Mouse (Mus musculus) neural tube, embryonic 12.5 days (tissue): ENCODE measurements around the gene Nog. TPM values are rescaled to one million over a fixed set of nuclear protein-coding genes. Genes with fewer than 3 reads are reported as not detected.
A peak's percentile ranks its signal among the peaks of the same experiment; 100 is the strongest.

Source experiments
- ATAC-seq: fragments of 200-750 bp; cut with Nextera tagmentation; 2 replicates; pipeline ENCODE4 v1.8.0; 2017; ENCODE audit warnings: low read depth, mild to moderate bottlenecking, moderate TSS enrichment, moderate library complexity; ENCODE audit not compliant: low FRiP score
- H3K27ac ChIP-seq: fragments of 300-500 bp; sonication (generic); 2 replicates; pipeline ENCODE4 v1.5.1; 2016
- H3K27me3 ChIP-seq: fragments of 300-500 bp; sonication (generic); replicated peaks from 2 replicates; pipeline ENCODE4 v1.6.1; 2016; ENCODE audit warnings: mild to moderate bottlenecking
- H3K36me3 ChIP-seq: fragments of 300-500 bp; sonication (generic); 2 replicates; pipeline ENCODE4 v1.6.1; 2016; ENCODE audit warnings: mild to moderate bottlenecking
- H3K4me1 ChIP-seq: fragments of 300-500 bp; sonication (generic); 2 replicates; pipeline ENCODE4 v1.6.1; 2016
- H3K4me2 ChIP-seq: fragments of 300-500 bp; sonication (generic); replicated peaks from 2 replicates; pipeline ENCODE4 v1.6.1; 2016; ENCODE audit warnings: mild to moderate bottlenecking
- H3K4me3 ChIP-seq: fragments of 300-500 bp; sonication (generic); 2 replicates; pipeline ENCODE4 v1.5.1; 2016
- H3K9ac ChIP-seq: fragments of 300-500 bp; sonication (generic); 2 replicates; pipeline ENCODE4 v1.6.1; 2016; ENCODE audit warnings: mild to moderate bottlenecking
- H3K9me3 ChIP-seq: fragments of 300-500 bp; sonication (generic); 2 replicates; pipeline ENCODE4 v1.6.1; 2016; ENCODE audit warnings: mild to moderate bottlenecking
- WGBS: fragments of 180-500 bp; shearing (Covaris S2); methylation state at CpG from one replicate; pipeline ENCODE4 v1.1.7; 2016; 5-methylcytosine and 5-hydroxymethylcytosine counted together
- polyA plus RNA-seq: library from polyadenylated mRNA; unstranded; fragments of >200 nt; fragmentation: Nextera tagmentation; extraction: Ambion mirVana; gene quantifications from 2 replicates; pipeline ENCODE4 v1.2.1, GENCODE M21; 2016

Gene Nog
- polyA plus RNA-seq, 1 experiment from 2014 or later: 4.4 TPM

GRCm38 (mm10) chr11:89303421-89303820, 1.3 kb upstream of the Nog start:
- Histone ChIP-seq H3K27ac (no peak overlapping the region), H3K4me1 (peaks cover 21% of the 10 kb centered on the region), H3K4me3 (peak overlapping the region; percentile 66), H3K27me3 (peaks cover 13% of the 10 kb centered on the region), H3K9me3 (peaks cover 3% of the 10 kb centered on the region; the same call in 1 of the 2 replicates), H3K4me2 (peak overlapping the region; percentile 92), H3K9ac (peak overlapping the region; percentile 76; the same call in 1 of the 2 replicates), H3K36me3 (no peaks in the 10 kb centered on the region)
- peak; percentile 59 for ATAC-seq
- WGBS: 3% methylated on average over 16 of the region's 16 CpGs

GRCm38 (mm10) chr11:89302816-89303180, 666 bp upstream of the Nog start:
- Histone ChIP-seq H3K4me1 (peaks cover 26% of the 10 kb centered on the region), H3K9ac (peak overlapping the region; percentile 76), H3K9me3 (peaks cover 3% of the 10 kb centered on the region; the same call in 1 of the 2 replicates), H3K4me2 (peak overlapping the region; percentile 92), H3K4me3 (peak overlapping the region; percentile 66), H3K27me3 (peaks cover 13% of the 10 kb centered on the region), H3K36me3 (no peaks in the 10 kb centered on the region), H3K27ac (peak overlapping the region; percentile 62; the same call in 1 of the 2 replicates)
- peak; percentile 63 for ATAC-seq
- WGBS: 1% methylated on average over 29 of the region's 29 CpGs

GRCm38 (mm10) chr11:89301331-89302055, 639 bp downstream of the Nog start:
- Histone ChIP-seq H3K9ac (peak overlapping the region; percentile 76), H3K4me1 (peaks cover 28% of the 10 kb centered on the region), H3K36me3 (no peaks in the 10 kb centered on the region), H3K4me2 (peak overlapping the region; percentile 92), H3K27ac (peak overlapping the region; percentile 62), H3K9me3 (peaks cover 2% of the 10 kb centered on the region; the same call in 1 of the 2 replicates), H3K4me3 (peak overlapping the region; percentile 66), H3K27me3 (peaks cover 13% of the 10 kb centered on the region)
- 1% methylated on average over 53 of the region's 53 CpGs for WGBS
- no peak for ATAC-seq

GRCm38 (mm10) chr11:89299784-89300775, 2.1 kb downstream of the Nog start:
- Histone ChIP-seq H3K27ac (no peak overlapping the region), H3K4me1 (peaks cover 28% of the 10 kb centered on the region), H3K9ac (no peak overlapping the region)

GRCm38 (mm10) chr11:89299116-89299783, 2.9 kb downstream of the Nog start:
- no peaks in the 10 kb centered on the region for H3K36me3 ChIP-seq
- H3K9ac ChIP-seq: no peak overlapping the region
- H3K4me3 ChIP-seq: peak overlapping the region; percentile 33
- H3K4me1 ChIP-seq: peaks cover 28% of the 10 kb centered on the region
- ATAC-seq: peak; percentile 52
- peaks cover 13% of the 10 kb centered on the region for H3K27me3 ChIP-seq
- H3K9me3 ChIP-seq: no peaks in the 10 kb centered on the region
- no peak overlapping the region for H3K27ac ChIP-seq
- H3K4me2 ChIP-seq: peak overlapping the region; percentile 73
- 1% methylated on average over 35 of the region's 36 CpGs for WGBS

More at GRCm38 (mm10) chr11:89299784-89300775, 2.1 kb downstream of the Nog start:
- ATAC-seq: no peak
- WGBS: under 1% methylated on average over 26 of the region's 26 CpGs
- no peaks in the 10 kb centered on the region for H3K9me3 ChIP-seq
- peak overlapping the region; percentile 33 for H3K4me3 ChIP-seq
- peak overlapping the region; percentile 73 for H3K4me2 ChIP-seq
- H3K27me3 ChIP-seq: peaks cover 13% of the 10 kb centered on the region
- no peaks in the 10 kb centered on the region for H3K36me3 ChIP-seq

- under 1% methylated on average over 49 of the region's 51 CpGs for WGBS
- H3K27me3 ChIP-seq: peaks cover 13% of the 10 kb centered on the region
- H3K4me3 ChIP-seq: peak overlapping the region; percentile 33
- H3K27ac ChIP-seq: no peak overlapping the region
- H3K4me2 ChIP-seq: peak overlapping the region; percentile 73
- ATAC-seq: peak; percentile 49
- peaks cover 28% of the 10 kb centered on the region for H3K4me1 ChIP-seq
- H3K9ac ChIP-seq: peak overlapping the region; percentile 40; the same call in 1 of the 2 replicates
- no peaks in the 10 kb centered on the region for H3K36me3 ChIP-seq
- H3K9me3 ChIP-seq: no peaks in the 10 kb centered on the region
Measured at GRCm38 (mm10) chr11:89298285-89299010, 3.7 kb downstream of the Nog start.

- no peak overlapping the region for H3K4me3 ChIP-seq
- peaks cover 28% of the 10 kb centered on the region for H3K4me1 ChIP-seq
- H3K27ac ChIP-seq: no peak overlapping the region
- peaks cover 2% of the 10 kb centered on the region; the same call in 1 of the 2 replicates for H3K9me3 ChIP-seq
- WGBS: 34% methylated on average over 5 of the region's 5 CpGs
- H3K27me3 ChIP-seq: peaks cover 13% of the 10 kb centered on the region
- H3K4me2 ChIP-seq: peak overlapping the region; percentile 73
- H3K9ac ChIP-seq: no peak overlapping the region
- ATAC-seq: no peak
- no peaks in the 10 kb centered on the region for H3K36me3 ChIP-seq
Measured at GRCm38 (mm10) chr11:89297521-89297920, 4.6 kb downstream of the Nog start.

- ATAC-seq: no peak
- no peak overlapping the region for H3K4me3 ChIP-seq
- no peak overlapping the region for H3K27ac ChIP-seq
- H3K9me3 ChIP-seq: no peaks in the 10 kb centered on the region
- no peaks in the 10 kb centered on the region for H3K36me3 ChIP-seq
- no peak overlapping the region for H3K4me2 ChIP-seq
- no peaks in the 10 kb centered on the region for H3K27me3 ChIP-seq
- H3K9ac ChIP-seq: no peak overlapping the region
- WGBS: 85% methylated on average over 13 of the region's 13 CpGs
- no peaks in the 10 kb centered on the region for H3K4me1 ChIP-seq
Measured at GRCm38 (mm10) chr11:89269809-89270361, 32.2 kb downstream of the Nog start.

GRCm38 (mm10) chr11:89267520-89267919, 34.6 kb downstream of the Nog start:
- Histone ChIP-seq H3K36me3 (no peaks in the 10 kb centered on the region), H3K9me3 (no peaks in the 10 kb centered on the region), H3K9ac (no peak overlapping the region), H3K27ac (no peak overlapping the region), H3K4me1 (peaks cover 5% of the 10 kb centered on the region; the same call in 1 of the 2 replicates), H3K4me3 (no peak overlapping the region), H3K4me2 (no peak overlapping the region), H3K27me3 (no peaks in the 10 kb centered on the region)
- 91% methylated on average over 3 of the region's 3 CpGs for WGBS
- ATAC-seq: no peak

GRCm38 (mm10) chr11:89265080-89265479, 37.1 kb downstream of the Nog start:
- peaks cover 5% of the 10 kb centered on the region; the same call in 1 of the 2 replicates for H3K4me1 ChIP-seq
- H3K27ac ChIP-seq: no peak overlapping the region
- no peak for ATAC-seq
- no peaks in the 10 kb centered on the region for H3K27me3 ChIP-seq
- H3K36me3 ChIP-seq: no peaks in the 10 kb centered on the region
- no peak overlapping the region for H3K4me3 ChIP-seq
- H3K9ac ChIP-seq: no peak overlapping the region
- no peaks in the 10 kb centered on the region for H3K9me3 ChIP-seq
- H3K4me2 ChIP-seq: no peak overlapping the region
- WGBS: 77% methylated on average over 4 of the region's 4 CpGs
